Mouse (Mus musculus) kidney, embryonic 16.5 days (tissue): Measurements from ENCODE around the gene 9430097D07Rik. TPM values are rescaled to one million over a fixed set of nuclear protein-coding genes. Genes with fewer than 3 reads are reported as not detected.

Experiments used
- ATAC-seq: fragments of 200-750 bp; cut with Nextera tagmentation; 2 replicates; pipeline ENCODE4 v1.8.0; 2017; ENCODE audit warnings: moderate TSS enrichment; ENCODE audit not compliant: low FRiP score, low TSS enrichment
- H3K27ac ChIP-seq: fragments of 300-500 bp; sonication (generic); 2 replicates; pipeline ENCODE4 v1.5.1; 2014; ENCODE audit warnings: low read length
- H3K27me3 ChIP-seq: fragments of 300-500 bp; sonication (generic); 2 replicates; pipeline ENCODE4 v1.6.1; 2014; ENCODE audit warnings: low read length, control low read depth, mixed read lengths; ENCODE audit not compliant: insufficient read depth
- H3K36me3 ChIP-seq: fragments of 300-500 bp; sonication (generic); 2 replicates; pipeline ENCODE4 v1.6.1; 2014; ENCODE audit warnings: low read length, control low read depth, mixed read lengths; ENCODE audit not compliant: insufficient read depth
- H3K4me1 ChIP-seq: fragments of 300-500 bp; sonication (generic); 2 replicates; pipeline ENCODE4 v1.6.1; 2014; ENCODE audit warnings: low read length, control low read depth, mixed read lengths; ENCODE audit not compliant: insufficient read depth
- H3K4me2 ChIP-seq: fragments of 300-500 bp; sonication (generic); replicated peaks from 2 replicates; pipeline ENCODE4 v1.6.1; 2014; ENCODE audit warnings: low read depth, low read length
- H3K4me3 ChIP-seq: fragments of 300-500 bp; sonication (generic); 2 replicates; pipeline ENCODE4 v1.5.1; 2014; ENCODE audit warnings: mild to moderate bottlenecking, low read length
- H3K9ac ChIP-seq: fragments of 300-500 bp; sonication (generic); replicated peaks from 2 replicates; pipeline ENCODE4 v1.6.1; 2014; ENCODE audit warnings: low read length
- H3K9me3 ChIP-seq: fragments of 300-500 bp; sonication (generic); 2 replicates; pipeline ENCODE4 v1.6.1; 2016; ENCODE audit warnings: low read length, control low read depth
- WGBS: fragments of 180-500 bp; shearing (Covaris S2); extraction: QIAGEN DNeasy Blood & Tissue Kit; methylation state at CpG from one replicate; pipeline ENCODE4 v1.1.7; 2014; 5-methylcytosine and 5-hydroxymethylcytosine counted together
- polyA plus RNA-seq: library from polyadenylated mRNA; unstranded; fragments of >200 nt; fragmentation: Nextera tagmentation; extraction: Ambion mirVana; gene quantifications from 2 replicates; pipeline ENCODE4 v1.2.1, GENCODE M21; 2015

The 9430097D07Rik gene
- polyA plus RNA-seq, 1 experiment from 2014 or later: 0.16 TPM

DNA sequence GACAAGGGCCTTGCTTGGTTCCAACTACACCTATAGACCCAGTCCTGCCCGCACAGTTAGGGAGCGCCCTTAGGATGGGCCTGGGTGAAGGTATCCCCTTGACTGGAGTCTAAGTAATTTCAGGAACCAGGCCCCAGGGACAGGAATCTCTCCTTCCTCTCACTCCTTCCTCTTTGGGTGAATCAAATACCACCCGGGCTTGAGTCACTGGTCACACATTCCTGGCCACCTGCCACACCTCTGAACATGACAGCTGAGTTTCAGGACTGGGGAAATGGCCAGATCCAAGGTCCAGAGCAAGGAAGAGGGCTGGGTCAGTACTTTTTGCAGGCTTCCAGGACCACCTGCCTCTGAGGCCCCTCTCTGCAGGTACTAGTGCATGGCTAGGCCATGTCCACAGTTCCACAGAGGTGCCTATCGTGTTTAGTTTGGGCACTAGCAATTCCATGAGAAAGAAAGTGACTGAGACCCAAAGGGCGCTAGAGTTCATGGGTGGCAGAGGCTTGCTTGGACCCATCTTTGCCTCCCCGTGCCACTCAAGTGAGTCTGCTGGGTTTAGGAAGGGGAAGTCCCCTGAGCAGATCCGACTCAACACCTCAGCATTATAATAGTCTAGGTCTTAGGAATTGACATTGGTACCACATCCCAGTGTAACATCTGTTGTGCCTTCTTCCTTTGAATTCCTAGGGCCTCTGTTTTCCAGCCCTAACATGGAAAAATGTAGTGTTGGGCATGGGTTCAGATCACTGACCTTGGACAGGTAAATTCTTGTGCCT is 27.3 kb downstream of the 9430097D07Rik start:
- Histone ChIP-seq H3K9ac (no peak overlapping the region), H3K4me3 (no peak overlapping the region), H3K9me3 (no peaks in the 10 kb centered on the region), H3K4me2 (no peak overlapping the region), H3K4me1 (no peaks in the 10 kb centered on the region; the same call in 1 of the 2 replicates), H3K36me3 (0 out of 2 replicates have a peak, but pooled peaks cover 4% of the 10 kb centered on the region), H3K27me3 (no peaks in the 10 kb centered on the region), H3K27ac (no peak overlapping the region)
- no peak for ATAC-seq
- 84% methylated on average over 7 of the region's 7 CpGs for WGBS

DNA sequence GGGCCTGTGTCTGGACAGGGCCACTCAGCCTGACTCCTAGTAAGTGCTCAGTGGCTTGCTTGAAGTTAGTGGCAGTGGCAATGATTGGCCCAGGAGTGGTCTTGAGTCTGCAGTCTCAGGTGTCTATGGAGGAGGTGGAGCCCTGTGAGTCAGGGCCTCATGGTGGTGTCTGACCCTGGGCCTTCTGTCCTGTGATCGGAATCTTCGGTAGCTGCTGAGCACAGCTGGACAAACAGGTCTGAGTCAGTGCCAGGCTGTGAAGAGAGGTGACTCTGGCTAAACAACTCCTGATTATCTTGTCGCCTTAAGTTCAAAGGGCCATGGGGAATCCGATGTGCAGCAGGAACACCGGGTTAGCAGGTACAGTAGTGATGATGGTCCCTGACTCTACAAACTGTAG is 28.1 kb downstream of the 9430097D07Rik start:
- H3K36me3 ChIP-seq: 0 out of 2 replicates have a peak, but pooled peaks cover 4% of the 10 kb centered on the region
- no peaks in the 10 kb centered on the region for H3K9me3 ChIP-seq
- H3K27me3 ChIP-seq: no peaks in the 10 kb centered on the region
- no peak for ATAC-seq
- 52% methylated on average over 5 of the region's 5 CpGs for WGBS
- no peak overlapping the region for H3K4me3 ChIP-seq
- no peak overlapping the region for H3K27ac ChIP-seq
- no peaks in the 10 kb centered on the region; the same call in 1 of the 2 replicates for H3K4me1 ChIP-seq
- H3K4me2 ChIP-seq: no peak overlapping the region
- H3K9ac ChIP-seq: no peak overlapping the region

- 88% methylated on average over 1 of the region's 1 CpGs for WGBS
- no peak for ATAC-seq
- Histone ChIP-seq H3K9ac (no peak overlapping the region), H3K36me3 (0 out of 2 replicates have a peak, but pooled peaks cover 4% of the 10 kb centered on the region), H3K4me1 (no peaks in the 10 kb centered on the region; the same call in 1 of the 2 replicates), H3K27me3 (no peaks in the 10 kb centered on the region), H3K4me3 (no peak overlapping the region), H3K9me3 (no peaks in the 10 kb centered on the region), H3K27ac (no peak overlapping the region), H3K4me2 (no peak overlapping the region)
These were observed 28.5 kb downstream of the 9430097D07Rik start for GRCm38 (mm10) chr2:32546951-32547350.

DNA sequence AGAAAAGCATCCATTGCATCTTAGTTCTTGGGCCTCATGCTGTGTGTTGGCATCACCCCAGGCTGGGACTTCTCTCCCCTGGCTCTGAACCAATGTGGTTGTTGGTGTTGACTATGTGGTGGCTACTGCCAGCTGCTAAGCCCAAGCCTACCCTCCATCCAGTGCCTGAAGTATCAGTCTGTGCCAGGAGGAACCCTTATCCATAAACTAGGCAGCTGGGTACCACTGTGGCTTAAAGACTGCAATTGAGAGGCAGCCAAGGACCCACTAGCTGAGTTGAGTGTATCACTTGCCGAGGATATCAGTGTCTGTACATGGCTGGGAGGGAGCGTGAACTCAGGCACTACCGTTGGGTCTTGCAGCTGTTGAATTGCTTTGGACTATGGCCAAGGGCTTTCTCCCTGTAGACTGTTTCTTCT is 32.4 kb downstream of the 9430097D07Rik start:
- no peak overlapping the region for H3K4me2 ChIP-seq
- no peak overlapping the region for H3K9ac ChIP-seq
- 83% methylated on average over 3 of the region's 3 CpGs for WGBS
- ATAC-seq: no peak
- H3K9me3 ChIP-seq: no peaks in the 10 kb centered on the region
- H3K36me3 ChIP-seq: no peaks in the 10 kb centered on the region
- no peaks in the 10 kb centered on the region for H3K27me3 ChIP-seq
- no peak overlapping the region for H3K27ac ChIP-seq
- no peak overlapping the region for H3K4me3 ChIP-seq
- peaks cover 30% of the 10 kb centered on the region for H3K4me1 ChIP-seq

DNA sequence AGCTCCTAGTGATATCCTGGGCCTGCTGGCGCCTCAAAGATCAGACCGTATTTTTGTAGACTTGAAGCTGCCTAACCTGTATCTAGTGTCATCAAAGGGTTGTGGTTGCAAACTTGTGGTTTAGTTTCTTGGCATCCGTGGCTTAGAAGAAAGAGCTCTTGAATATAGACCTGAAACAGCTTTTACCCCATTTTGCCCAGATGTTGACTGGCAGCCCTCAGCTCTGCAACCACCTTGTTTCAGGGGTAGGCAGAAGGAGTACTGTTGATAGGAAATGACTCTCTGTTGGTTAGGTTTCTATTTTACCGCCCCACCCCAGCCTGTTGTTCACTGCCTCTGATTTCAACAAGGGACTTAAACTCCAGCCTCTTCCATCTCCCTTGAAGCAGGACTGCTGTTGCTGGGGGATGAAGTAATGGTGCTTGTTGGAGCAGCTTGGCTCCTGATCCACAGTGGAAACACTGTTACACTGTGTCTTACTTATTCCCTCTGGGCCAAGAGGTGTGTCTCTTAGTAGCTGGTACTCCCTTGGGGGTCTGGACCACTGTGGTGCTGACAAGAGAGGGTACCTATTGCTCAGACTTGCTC is 33.4 kb downstream of the 9430097D07Rik start:
- H3K9me3 ChIP-seq: no peaks in the 10 kb centered on the region
- no peak for ATAC-seq
- H3K9ac ChIP-seq: no peak overlapping the region
- WGBS: 89% methylated on average over 4 of the region's 4 CpGs
- H3K4me2 ChIP-seq: no peak overlapping the region
- H3K27me3 ChIP-seq: no peaks in the 10 kb centered on the region
- H3K4me3 ChIP-seq: no peak overlapping the region
- H3K27ac ChIP-seq: no peak overlapping the region
- H3K4me1 ChIP-seq: peaks cover 40% of the 10 kb centered on the region
- no peaks in the 10 kb centered on the region for H3K36me3 ChIP-seq

- H3K4me1 ChIP-seq: peaks cover 46% of the 10 kb centered on the region
- no peak overlapping the region for H3K4me3 ChIP-seq
- WGBS: 77% methylated on average over 2 of the region's 2 CpGs
- no peak overlapping the region for H3K9ac ChIP-seq
- ATAC-seq: no peak
- no peak overlapping the region for H3K27ac ChIP-seq
- H3K36me3 ChIP-seq: no peaks in the 10 kb centered on the region
- H3K4me2 ChIP-seq: no peak overlapping the region
- H3K9me3 ChIP-seq: no peaks in the 10 kb centered on the region
- H3K27me3 ChIP-seq: no peaks in the 10 kb centered on the region
These were observed 34.1 kb downstream of the 9430097D07Rik start for GRCm38 (mm10) chr2:32541333-32541908.

GRCm38 (mm10) chr2:32539452-32539981 is 36.0 kb downstream of the 9430097D07Rik start:
- H3K36me3 ChIP-seq: no peaks in the 10 kb centered on the region
- no peak for ATAC-seq
- no peak overlapping the region for H3K9ac ChIP-seq
- H3K4me3 ChIP-seq: no peak overlapping the region
- H3K27me3 ChIP-seq: no peaks in the 10 kb centered on the region
- H3K4me2 ChIP-seq: 0 out of 2 replicates have a peak overlapping the region, but pooled peaks have one; percentile 7
- H3K27ac ChIP-seq: peak overlapping the region; percentile 5
- no peaks in the 10 kb centered on the region for H3K9me3 ChIP-seq
- WGBS: 65% methylated on average over 14 of the region's 14 CpGs
- peaks cover 51% of the 10 kb centered on the region for H3K4me1 ChIP-seq

DNA sequence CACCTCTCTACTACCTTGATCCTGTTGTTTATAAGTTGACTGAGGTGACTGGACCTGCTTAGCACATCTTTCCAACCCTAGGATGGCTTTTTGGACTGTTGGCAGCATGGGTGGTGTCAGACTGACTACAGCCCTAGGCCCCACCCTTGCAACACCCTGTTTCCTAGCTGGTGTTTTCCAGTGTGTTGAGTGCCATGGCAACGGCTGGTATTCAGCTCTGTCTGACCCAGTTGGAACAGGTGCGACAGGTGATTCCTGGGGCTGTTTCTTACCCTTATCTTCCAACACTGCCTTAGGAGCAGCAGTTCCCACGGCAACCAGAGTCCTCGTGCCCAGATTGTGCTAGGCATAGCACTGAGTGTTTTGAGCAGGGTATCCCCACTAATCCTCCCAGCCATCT is 37.0 kb downstream of the 9430097D07Rik start:
- ATAC-seq: no peak
- Histone ChIP-seq H3K4me3 (peak overlapping the region; percentile 0; the same call in 1 of the 2 replicates), H3K4me1 (peaks cover 61% of the 10 kb centered on the region), H3K27me3 (no peaks in the 10 kb centered on the region), H3K36me3 (no peaks in the 10 kb centered on the region), H3K9ac (no peak overlapping the region), H3K4me2 (peak overlapping the region; percentile 78), H3K27ac (no peak overlapping the region), H3K9me3 (no peaks in the 10 kb centered on the region)
- 64% methylated on average over 4 of the region's 4 CpGs for WGBS

DNA sequence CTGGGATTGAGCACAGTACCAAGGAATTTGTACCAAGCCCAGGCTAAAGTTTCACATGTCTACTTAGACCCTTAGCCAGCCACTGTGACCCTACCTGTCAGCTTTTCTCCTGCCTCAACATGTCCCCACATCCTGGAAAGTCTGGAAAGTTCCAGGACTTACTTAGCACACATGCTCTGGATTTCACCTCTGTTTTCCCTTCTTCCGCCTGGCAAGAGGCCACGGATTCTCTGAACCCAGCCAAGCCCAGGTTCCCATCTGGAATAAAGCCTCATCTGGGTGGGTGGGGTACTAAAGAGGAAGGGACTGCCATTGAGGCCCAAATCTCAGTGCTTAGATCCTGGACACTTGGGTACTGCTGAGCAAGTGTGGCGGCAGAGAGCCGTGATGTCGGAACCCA is 37.5 kb downstream of the 9430097D07Rik start:
- Histone ChIP-seq H3K9ac (peak overlapping the region; percentile 89; the same call in 1 of the 2 replicates), H3K27ac (no peak overlapping the region), H3K4me3 (peak overlapping the region; percentile 84), H3K36me3 (no peaks in the 10 kb centered on the region), H3K9me3 (no peaks in the 10 kb centered on the region), H3K4me1 (peaks cover 66% of the 10 kb centered on the region), H3K27me3 (no peaks in the 10 kb centered on the region), H3K4me2 (peak overlapping the region; percentile 78)
- 71% methylated on average over 5 of the region's 5 CpGs for WGBS
- no peak for ATAC-seq
